Mouse (Mus musculus) gastrocnemius, postnatal 10 days (tissue): ENCODE measurements around the gene Psmd13. TPM values are rescaled to one million over a fixed set of nuclear protein-coding genes. Genes with fewer than 3 reads are reported as not detected.
A peak's percentile ranks its signal among the peaks of the same experiment; 100 is the strongest.

Experiments
- DNase-seq: peaks from one replicate; pipeline ENCODE4 v3.0.0; 2021; ENCODE audit warnings: mixed read lengths
- long read RNA-seq, 2 experiments: library from polyadenylated mRNA; stranded (forward); transcript quantifications; one replicate each; pipeline ENCODE4 v2.0.0; 2021
- total RNA-seq, 2 experiments: library from RNA; stranded (reverse); gene quantifications; 2 replicates each; pipeline ENCODE4 v1.2.3; 2021

Gene Psmd13
- 100 to 1,000 TPM; 104 to 105 TPM for total RNA-seq
- long read RNA-seq, experiment 1, transcript Psmd13-201 (13 exons, 1,989 nt) = major isoform, 116 of 122 reads
- long read RNA-seq, experiment 1, partial matches to known transcripts = 4 of 122 reads
- long read RNA-seq, experiment 1, other reads (novel, unspliced or antisense) = 2 of 122 reads
- long read RNA-seq, experiment 2, transcript Psmd13-201 (13 exons, 1,989 nt) = major isoform, 129 of 138 reads
- long read RNA-seq, experiment 2, partial matches to known transcripts = 5 of 138 reads
- long read RNA-seq, experiment 2, other reads (novel, unspliced or antisense) = 4 of 138 reads

DNA sequence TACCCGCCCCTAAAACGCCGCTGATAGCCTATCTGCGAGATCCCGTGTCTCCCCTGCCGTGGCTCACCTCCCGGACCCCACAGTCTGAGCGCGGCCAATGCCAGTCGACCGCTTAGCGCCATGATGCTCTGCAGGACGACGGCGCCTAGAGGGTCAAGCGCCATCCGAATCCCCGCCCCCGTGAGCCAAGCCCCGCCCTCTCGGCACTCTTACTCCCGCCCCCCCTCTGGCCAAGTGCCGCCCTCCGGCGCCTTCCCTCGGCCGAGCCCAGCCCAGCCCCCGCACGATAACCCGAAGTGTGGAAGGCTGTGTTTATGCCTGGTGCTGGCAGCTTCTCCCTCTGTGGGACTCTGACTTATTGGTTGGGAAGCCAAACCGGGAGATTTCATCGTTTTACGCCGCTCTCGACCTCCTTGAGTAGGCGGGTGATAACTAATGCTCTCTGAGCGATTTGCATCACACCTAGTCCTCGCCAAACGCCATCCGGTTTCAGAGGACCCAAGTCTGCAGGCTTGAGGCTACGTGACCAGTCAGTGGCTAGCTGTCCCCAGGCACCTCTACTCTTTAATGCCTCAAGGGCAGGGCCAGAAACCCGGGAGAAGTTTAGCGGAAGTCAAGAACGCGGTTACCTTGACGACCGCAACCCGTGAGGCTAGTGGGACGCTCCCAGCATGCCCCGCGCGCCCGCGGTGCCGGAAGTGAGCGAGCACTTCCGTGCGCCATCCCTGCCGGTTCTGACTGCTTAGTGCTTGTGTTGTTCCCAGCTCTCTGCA, at the start of gene Psmd13, which contains the start of gene Sirt3:
Psmd13 (plus strand) TSS at position 273 of the 773 bp plus-strand sequence.
Sirt3 (minus strand) TSS at position 614 of the 773 bp plus-strand sequence.
- DNase-seq = peak; percentile 98

DNA sequence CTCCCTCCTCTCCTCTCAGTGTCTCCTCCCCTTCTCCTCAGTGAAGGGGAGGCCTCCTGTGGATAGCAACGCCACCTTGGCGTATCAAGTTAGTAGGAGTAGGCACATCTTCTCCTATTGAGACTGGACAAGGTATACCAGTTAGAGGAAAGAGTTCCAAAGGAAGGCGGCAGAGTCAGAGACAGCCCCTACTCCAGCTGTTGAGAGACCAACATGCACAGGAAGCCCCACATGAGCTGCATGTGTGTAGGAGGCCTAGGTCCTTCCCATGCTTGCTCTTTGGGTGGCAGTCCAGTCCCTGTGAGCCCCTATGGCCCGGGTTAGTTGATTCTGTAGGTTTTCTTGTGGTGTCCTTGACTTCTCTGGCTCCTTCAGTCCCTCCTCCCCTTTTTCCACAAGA, 48.4 kb upstream of the Psmd13 start:
- DNase-seq = no peak

DNA sequence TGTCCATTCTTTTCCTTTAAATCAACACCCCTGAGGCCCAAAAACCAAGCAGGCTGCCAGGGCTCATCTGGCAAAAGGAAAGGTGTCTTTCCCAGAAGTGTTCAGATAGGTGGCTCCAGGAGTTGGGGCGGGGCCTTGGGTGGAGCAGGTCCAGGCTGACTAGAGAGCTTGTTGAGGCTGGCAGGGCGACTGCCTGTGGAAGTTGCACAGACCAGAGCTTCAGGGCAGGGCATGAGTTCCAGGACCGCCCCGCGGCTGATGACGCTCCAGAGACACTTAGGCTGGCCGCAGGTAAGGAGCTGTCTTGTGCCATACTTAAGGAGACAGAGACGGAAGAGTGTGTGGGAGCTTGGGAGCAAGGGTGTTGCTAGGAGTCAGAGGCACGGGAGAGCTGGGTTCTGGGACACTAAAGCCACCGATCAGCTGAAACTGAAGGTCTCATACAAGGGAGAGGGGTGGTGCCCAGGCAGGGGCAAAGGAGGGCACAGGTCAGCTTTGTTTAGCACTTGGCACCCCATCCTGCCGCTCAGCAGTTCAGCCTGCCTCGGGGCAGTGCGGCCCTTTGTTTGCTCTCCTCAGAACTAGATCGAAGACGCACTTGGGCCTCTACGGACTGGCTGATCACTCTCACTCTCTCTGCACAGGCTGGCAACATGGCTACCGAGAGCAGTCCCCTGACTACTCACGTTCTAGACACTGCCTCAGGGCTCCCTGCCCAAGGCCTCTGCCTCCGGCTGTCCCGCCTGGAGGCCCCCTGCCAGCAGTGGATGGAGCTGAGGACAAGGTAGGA, 46.6 kb upstream of the Psmd13 start, which contains the start of gene Urah:
Urah (plus strand) TSS at position 51 of the 790 bp plus-strand sequence.
- no peak for DNase-seq

DNA sequence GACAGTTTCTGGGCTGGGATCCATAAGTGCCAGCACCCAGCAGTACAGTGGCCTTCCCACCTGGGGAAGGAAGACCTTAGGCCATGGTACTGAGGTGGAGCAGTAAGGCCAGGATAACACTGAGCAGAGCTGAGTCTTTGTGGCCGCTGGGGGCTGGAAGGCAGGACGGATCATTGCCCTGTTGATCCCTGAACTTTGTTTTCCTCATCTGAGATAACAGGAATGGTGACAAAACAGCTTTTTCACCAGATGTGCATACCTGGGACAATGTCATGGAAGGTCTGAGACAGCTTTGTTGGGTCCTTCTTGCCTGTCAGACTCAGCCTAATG, 46.0 kb upstream of the Psmd13 start:
- no peak for DNase-seq

DNA sequence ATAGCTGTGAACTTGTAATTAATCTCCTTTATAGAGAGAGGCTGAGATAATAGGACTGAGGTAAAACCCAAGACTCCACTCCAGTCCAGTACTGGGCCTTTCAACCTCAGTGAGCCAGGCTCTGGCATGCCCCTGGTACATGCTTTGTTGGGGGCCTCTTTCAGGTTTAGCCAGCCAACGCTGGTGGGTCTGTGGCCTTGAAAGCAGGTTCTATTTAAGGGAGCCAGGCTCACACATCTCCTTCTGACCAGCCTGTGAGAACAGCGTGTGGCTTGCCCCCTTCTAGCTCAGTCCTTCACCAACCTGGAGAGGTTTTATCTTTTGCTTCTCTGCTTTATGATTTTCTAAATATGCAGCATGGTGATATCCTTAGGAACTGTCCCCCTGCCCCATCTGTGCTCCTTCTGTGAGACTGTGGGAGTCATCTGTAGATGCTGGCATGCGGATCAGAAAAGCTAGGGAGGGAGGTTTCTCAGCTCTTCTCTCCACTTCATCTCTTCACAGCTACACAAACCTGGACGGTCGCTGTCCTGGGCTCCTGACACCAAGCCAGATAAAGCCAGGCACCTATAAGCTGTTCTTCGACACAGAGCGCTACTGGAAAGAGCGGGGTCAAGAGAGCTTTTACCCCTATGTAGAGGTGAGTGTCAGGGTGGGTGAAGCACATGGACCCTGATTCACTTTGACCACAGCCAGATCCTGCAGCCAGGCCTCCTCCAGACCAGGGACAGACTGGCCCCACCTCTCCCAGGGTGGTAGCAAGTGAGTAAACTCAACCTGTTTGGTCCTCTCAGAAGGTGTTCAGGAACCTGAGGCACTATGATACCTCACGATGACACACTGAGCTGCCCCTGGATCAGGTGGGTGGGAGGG, 45.3 kb upstream of the Psmd13 start:
- no peak for DNase-seq

DNA sequence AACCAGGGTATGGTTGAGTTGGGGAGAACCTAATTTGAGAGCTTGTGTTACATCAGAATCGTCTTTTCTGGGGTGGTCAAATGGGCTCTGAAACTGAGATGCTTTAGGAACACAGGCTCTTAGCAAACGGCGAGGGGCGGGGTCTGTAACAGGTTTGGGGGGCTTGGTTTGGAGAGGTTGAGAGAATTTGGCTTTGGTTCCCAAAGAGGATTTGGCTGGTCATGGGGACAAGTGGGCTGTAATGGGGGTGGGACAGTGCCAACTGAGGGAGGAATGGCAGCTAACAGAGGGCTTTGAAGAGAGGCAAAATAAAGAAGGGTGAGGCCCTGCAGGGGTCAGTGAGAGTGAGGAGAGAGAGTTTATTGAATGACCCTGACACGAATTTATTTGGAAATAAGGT, 42.2 kb upstream of the Psmd13 start:
- DNase-seq = no peak

DNA sequence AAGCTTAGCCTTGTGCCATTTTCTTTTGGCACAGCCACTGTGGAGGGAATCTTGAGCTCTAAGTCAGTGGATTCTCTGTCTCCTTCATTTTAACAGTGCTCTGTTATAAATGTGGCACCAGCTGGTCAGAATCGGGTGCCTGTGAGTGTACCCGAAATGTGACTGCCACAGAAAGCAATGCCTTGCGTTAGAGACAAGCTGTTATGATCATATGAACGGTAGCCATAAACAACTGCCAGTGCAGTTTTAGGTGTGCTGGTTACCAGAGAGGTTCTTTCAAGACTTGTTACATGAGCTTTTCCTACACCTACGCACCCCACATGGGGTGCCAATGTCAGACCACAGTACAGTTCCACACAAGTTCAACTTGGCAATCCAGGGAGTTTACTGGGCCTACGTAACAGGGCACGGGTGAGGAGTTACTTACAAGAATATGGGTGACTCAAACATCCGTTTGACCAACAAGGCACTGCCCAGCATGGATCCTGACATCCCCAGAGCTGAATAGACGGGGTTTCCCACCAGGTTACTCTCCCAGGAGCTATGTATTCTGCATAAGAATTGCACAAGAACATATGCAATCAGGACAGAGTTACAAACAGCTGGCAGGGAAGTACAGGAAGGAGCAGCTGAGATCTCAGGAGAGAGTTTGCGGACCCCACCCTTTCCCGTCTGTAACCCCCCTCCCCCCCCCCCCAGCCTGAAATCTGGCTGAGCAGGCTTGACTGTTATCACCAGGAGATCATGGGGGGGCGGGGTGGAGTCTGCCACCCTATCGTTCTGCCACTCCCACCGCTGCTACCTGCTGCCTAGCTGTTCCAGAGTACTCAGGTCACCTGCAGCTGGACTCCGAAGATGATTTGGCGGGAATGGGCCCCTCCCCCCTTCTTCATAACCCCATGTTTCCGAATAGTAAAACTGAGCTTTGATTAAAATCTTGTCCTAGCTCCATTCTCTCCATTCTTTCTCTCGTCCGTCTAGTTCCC, 40.7 kb upstream of the Psmd13 start:
- DNase-seq = no peak

DNA sequence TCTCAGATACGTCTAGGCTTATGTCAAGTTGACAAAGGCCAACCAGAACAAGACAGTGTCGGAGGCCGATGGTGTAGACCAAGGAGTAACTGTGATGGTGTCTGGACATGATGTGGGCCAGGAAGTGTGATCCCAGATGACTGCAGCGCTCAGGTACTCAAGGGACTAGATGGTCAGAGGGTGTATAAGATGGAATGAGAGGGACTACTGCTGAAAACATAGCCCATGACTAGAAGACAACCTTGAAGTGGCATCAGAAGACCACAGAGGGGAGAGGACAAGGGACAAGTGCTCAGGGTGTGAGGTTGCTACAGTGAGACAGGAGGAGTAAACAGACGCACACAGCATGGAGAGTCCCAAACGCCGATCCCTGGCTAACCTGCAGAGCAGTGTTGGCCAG, 38.0 kb upstream of the Psmd13 start:
- no peak for DNase-seq

DNA sequence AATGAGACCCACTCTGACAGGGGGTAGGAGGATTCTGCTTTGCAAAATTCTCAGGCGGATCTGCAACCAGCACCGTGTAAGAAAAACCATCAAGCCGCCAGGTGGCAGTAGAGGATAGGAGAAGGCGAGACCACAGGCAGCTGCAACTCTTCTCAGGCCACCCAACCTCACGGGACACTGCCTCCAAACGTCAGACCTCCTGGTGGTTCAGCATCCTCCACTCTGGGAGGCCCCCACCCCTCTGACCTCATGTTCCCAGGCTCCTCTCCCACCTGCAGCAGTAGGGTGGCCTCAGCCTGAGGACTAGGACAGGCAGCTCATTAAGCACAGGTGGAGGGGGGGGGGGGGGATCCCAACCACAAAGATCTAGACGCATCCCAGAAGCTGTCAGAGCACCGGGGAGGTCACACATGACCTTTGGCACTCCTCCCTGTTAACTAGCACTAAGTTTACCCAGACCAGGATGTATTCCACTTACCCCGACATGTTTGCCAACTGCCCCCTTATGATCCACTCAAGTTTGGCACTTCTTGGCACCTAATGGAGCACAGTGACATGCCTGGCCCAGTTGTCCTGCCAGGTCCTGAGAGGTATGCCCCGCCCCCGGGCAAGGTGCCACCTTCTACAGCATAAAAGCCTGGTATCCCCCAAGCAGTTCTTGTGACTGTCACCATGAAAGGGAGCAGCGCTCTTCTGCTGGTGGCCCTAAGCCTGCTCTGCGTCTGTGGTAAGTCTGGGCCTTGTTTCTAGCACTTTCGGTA, 36.7 kb upstream of the Psmd13 start, which contains the start of gene Scgb1c1:
Scgb1c1 (plus strand) TSS at position 643 of the 761 bp plus-strand sequence.
- peak; percentile 97 for DNase-seq

DNA sequence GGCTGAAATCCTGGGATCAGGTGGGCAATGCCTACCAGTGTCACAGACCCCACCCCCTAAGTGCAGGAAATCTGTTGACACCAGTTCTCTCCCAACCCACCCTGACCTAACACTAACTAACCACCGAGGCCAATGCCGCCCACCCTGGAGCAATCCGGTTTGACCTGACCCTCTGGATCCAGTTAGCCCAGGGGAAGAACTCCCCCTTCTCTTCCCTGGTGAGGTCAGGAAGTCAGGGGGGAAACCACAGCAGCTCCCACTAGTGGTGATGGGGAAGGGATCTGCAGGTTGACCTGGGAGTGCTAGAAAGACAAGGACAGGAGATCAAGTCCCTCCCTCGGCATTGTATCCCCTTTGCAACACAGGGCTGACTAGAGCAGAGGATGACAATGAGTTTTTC, 36.1 kb upstream of the Psmd13 start:
- no peak for DNase-seq

DNA sequence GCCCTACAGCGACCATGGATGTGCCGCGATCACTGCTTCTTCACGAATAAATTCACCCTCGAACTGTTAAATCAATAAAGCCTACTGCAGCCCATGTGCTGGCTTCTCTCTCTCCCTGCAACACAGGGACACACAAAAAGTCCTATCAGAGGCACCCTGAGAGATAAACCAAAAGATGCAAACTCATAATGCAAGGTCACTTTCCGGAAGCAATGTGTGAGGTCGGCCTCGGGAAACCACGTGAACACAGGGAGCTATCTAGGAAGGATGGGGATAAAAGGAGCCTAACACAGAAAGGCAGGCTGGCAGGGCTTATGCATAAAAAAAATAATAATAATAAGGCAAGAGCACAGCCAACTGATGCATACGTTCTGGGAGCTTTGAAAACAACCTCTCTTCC, 35.1 kb upstream of the Psmd13 start:
- no peak for DNase-seq

DNA sequence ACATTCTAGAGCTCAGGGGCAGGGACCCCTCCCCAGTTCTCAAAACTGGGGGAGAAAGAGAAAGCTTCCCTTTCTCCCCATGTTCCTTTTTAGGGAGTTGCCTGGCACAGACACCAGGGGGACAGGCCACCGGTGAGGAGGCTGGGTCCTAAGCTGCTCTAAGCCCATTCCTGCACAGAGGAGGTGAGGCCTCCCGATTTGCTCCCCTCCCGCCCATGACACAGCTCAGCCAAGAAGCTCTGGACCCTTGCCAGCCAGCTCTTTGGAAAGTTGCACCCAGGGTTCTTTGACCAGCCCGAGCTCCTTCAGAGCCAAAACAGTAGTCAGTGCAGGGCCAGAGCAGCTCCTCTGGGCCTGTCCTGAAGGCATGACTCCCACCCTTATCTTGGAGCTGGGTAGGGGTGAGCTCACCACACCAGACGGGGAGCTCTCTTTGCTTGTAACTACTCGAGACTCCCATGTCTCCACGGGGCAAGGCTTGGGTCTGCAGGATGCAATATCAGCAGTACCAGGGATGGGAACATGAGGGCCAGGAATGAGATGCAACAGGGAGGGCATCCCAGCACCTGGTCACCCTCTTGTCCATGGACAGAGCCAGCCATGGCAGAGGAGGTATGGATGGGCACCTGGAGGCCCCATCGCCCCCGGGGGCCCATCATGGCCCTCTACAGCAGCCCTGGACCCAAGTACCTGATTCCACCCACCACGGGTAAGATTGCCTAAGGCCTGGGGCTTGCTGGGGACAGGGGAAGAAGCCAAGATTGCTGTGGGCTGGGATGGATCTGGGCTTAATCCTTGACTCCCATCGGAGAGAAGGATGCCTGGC, 33.8 kb upstream of the Psmd13 start, which contains the start of gene Odf3:
Odf3 (plus strand) TSS at position 51 of the 826 bp plus-strand sequence.
- DNase-seq = no peak

DNA sequence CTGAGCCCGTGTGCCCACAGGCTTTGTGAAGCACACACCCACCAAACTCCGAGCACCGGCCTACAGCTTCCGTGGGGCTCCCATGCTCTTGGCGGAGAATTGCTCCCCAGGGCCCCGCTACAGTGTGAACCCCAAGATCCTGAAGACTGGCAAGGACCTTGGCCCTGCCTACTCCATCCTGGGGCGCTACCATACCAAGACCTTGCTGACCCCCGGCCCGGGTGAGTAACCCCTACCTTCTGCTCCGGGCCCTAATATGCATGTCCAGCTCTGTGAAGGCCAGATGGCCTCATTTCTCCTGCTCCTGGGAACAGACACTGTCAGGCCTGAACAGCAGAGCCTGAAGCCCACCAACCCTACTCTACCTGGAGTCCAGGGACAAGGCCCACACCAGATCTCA, 33.2 kb upstream of the Psmd13 start:
- DNase-seq = no peak

DNA sequence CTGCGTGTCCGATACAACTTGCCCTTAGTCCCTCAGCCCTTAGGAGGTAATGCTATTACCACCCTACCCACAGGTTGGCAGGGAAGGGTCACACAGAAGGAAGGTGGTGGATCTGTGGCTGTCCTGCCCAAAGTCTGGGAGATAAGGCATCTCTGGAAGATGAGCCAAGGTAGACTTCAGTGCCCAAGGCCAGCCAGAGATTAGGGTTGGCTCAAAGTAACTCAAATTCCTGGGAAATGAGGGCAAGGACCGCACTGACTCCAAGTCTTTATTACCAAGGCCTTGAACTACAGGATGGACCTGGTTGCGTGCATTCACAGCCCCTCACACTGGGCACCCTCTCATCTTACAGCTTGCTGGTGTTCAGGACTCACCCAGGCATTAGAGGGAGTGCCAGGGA, 29.9 kb upstream of the Psmd13 start:
- no peak for DNase-seq

DNA sequence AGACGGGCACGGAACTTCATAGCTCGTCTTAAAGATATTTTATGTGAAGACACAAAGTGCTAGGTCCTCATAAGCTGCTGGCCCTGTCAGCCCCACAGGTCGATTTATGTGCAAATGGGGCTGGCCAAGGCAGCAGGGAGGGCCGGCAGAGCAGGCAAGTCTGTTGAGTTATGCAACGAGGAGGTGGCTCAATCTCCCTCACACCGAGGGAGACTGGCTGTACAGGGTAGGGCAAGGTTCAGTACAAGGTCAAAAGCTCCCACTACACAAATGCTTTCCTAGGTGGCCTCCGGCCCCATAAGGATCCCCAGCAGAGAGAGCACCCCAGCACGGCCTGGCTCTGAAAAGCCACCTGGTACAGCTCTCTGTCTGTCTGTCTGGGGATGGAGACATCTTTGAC, 28.4 kb upstream of the Psmd13 start:
- no peak for DNase-seq

DNA sequence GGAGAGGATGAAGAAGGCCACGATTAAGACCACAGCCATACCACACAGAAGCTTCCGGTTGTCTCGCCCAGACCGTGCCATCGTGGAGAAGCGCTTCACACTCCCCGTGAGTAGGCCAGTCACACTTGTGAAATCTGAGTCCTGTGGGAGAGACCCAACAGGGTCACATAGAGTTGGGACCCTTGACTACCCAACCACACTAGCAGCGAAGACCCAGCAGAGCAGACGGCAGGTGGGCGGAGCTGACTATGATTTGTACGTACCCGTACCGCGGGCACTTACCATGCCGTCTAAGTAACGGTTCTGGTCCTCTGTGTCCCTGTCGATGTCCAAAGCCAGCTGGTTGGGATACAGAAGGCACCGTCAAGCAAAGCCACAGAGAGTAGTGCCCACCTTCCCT, 27.3 kb upstream of the Psmd13 start:
- DNase-seq = no peak

DNA sequence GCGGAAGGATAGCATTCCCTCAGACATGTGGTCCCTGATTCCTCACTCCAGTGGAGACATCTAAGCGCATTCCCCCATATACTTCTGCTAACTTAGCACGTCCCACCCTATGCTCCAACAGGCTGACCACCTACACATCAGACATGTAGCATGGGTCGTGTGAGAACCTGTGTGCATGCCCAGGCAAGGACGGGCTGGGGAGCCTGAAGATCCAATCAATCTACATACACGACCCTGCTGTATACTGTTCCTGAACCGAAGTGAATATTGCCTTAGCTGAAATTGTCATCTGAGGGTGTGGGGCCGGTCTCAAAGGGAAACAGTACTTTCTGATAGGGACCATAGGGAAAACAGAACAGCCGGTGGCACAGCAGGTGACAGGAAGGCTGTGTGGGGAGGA, 26.6 kb upstream of the Psmd13 start:
- DNase-seq = no peak

DNA sequence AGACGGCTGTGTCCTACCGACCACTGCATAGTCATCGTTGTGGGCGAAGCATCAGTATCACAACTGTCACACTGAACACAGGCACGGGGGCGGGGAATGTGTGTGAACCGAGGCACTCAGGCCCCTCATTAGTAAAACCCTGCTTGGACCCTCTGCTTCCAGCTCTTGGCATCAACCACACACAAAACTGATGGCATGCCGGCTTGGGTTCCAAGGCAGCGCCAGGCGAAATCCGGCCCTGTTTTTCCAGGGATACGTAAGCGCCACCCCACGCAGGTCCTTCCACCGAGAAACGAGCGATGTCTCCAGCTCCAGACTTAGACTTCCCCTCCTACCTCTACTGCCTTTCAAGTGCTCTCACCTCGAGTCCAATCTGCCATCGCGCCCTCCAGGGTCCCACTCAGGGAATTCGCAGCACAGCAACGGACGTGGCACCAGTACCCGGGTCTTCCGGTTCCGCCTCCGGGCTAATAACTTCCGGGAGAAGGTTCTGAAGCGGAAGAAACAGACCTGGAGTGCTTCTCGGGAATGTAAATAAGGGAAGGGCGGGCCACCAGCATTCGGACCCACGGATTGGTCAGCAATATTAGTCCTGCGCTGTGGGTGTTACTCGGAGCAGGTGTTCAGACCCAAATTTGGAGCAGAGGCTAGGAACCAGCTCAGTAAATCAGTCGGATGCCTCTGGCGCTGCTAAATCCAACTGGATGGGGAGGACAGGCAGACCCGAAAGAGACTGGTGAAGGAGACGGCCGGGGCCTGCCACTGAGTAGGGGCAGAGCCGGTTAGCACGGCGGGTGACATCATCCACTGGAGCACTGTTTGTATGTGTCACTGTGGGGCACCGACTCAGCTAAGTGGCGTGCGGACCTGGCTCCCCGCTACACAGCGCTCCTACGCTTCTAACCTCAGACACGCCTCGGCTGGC, 25.6 kb upstream of the Psmd13 start, which contains the start of gene Gm45785:
Gm45785 (minus strand) TSS at position 472 of the 925 bp plus-strand sequence.
- DNase-seq = peak; percentile 71
